Mouse (Mus musculus) megakaryocyte, embryonic 14.5 days (primary cell): Measurements from ENCODE around the gene Galnt18.

Source experiments
- FLI1 ChIP-seq: IDR thresholded peaks from 2 replicates; pipeline ENCODE4 v1.6.1; 2012; ENCODE audit warnings: low read length, inconsistent platforms, mixed read lengths
- GATA1 ChIP-seq: IDR thresholded peaks from 3 replicates; pipeline ENCODE4 v1.6.1; 2012; ENCODE audit warnings: mixed read lengths, low read length, inconsistent platforms, borderline replicate concordance

- no peak for TF ChIP-seq GATA1
- TF ChIP-seq FLI1, result no peak
Measured at GRCm38 (mm10) chr7:111575096-111575495, 204.7 kb downstream of the Galnt18 start.
